Mouse (Mus musculus) liver, postnatal 0 days (tissue): ENCODE measurements around the gene Cmya5. TPM values are rescaled to one million over a fixed set of nuclear protein-coding genes. Genes with fewer than 3 reads are reported as not detected.
A peak's percentile ranks its signal among the peaks of the same experiment; 100 is the strongest.
"Not testable (repeated sequence)": the region's sequence is repeated elsewhere in the genome, so short reads cannot be mapped to it uniquely, and the experiment has no call there.

Source experiments
- ATAC-seq: fragments of 200-750 bp; cut with Nextera tagmentation; 2 replicates; pipeline ENCODE4 v1.8.0; 2017; ENCODE audit warnings: mild to moderate bottlenecking, moderate library complexity
- DNase-seq: peaks from one replicate; pipeline ENCODE4 v3.0.0-alpha.2; 2016
- H3K27ac ChIP-seq: fragments of 300-500 bp; sonication (generic); 2 replicates; pipeline ENCODE4 v1.5.1; 2014; ENCODE audit warnings: antibody characterized with exemption, moderate library complexity, mild to moderate bottlenecking, low read depth
- H3K27me3 ChIP-seq: fragments of 300-500 bp; sonication (generic); 2 replicates; pipeline ENCODE4 v1.6.1; 2014; ENCODE audit warnings: low read length, control low read depth, mixed read lengths; ENCODE audit not compliant: insufficient read depth
- H3K36me3 ChIP-seq: fragments of 300-500 bp; sonication (generic); replicated peaks from 2 replicates; pipeline ENCODE4 v1.6.1; 2014; ENCODE audit warnings: mild to moderate bottlenecking, control low read depth, low read length, moderate library complexity, mixed read lengths; ENCODE audit not compliant: insufficient read depth
- H3K4me1 ChIP-seq: fragments of 300-500 bp; sonication (generic); 2 replicates; pipeline ENCODE4 v1.6.1; 2014; ENCODE audit warnings: antibody characterized with exemption, mild to moderate bottlenecking, control low read depth; ENCODE audit not compliant: insufficient read depth
- H3K4me2 ChIP-seq: fragments of 300-500 bp; sonication (generic); 2 replicates; pipeline ENCODE4 v1.6.1; 2014; ENCODE audit warnings: low read depth, mild to moderate bottlenecking, low read length, moderate library complexity, mixed read lengths
- H3K4me3 ChIP-seq: fragments of 300-500 bp; sonication (generic); 2 replicates; pipeline ENCODE4 v1.5.1; 2014; ENCODE audit warnings: low read depth, low read length
- H3K9ac ChIP-seq: fragments of 300-500 bp; sonication (generic); replicated peaks from 2 replicates; pipeline ENCODE4 v1.6.1; 2014; ENCODE audit warnings: mild to moderate bottlenecking, moderate library complexity
- H3K9me3 ChIP-seq: fragments of 300-500 bp; sonication (generic); 2 replicates; pipeline ENCODE4 v1.6.1; 2016; ENCODE audit warnings: mild to moderate bottlenecking, control low read depth, low read length, mixed read lengths
- CTCF ChIP-seq: sonication (generic); IDR thresholded peaks from 2 replicates; pipeline ENCODE4 v1.5.1; 2016; ENCODE audit warnings: antibody characterized with exemption, low read depth
- EP300 ChIP-seq: IDR thresholded peaks from 2 replicates; pipeline ENCODE4 v1.6.1; 2016; ENCODE audit warnings: antibody characterized with exemption, low read depth, mild to moderate bottlenecking
- WGBS: fragments of 180-500 bp; shearing (Covaris S2); extraction: QIAGEN DNeasy Blood & Tissue Kit; methylation state at CpG from one replicate; pipeline ENCODE4 v1.1.7; 2014; ENCODE audit not compliant: insufficient replicate concordance; 5-methylcytosine and 5-hydroxymethylcytosine counted together
- polyA plus RNA-seq: library from polyadenylated mRNA; unstranded; fragments of >200 nt; fragmentation: Nextera tagmentation; extraction: Ambion mirVana; gene quantifications from 2 replicates; pipeline ENCODE4 v1.2.1, GENCODE M21; 2015

The Cmya5 gene
- polyA plus RNA-seq: 0.01 and 0.17 TPM in 2 replicates

GRCm38 (mm10) chr13:93144336-93145167 is at the start of gene Cmya5:
Cmya5 (minus strand) TSS chr13:93144724.
- peak within 1 kb of the TSS; percentile 46 for H3K4me3 ChIP-seq
- WGBS: 10% methylated on average over 43 of the region's 45 CpGs
- H3K4me1 ChIP-seq: peaks cover 2% of the 10 kb centered on the region; the same call in 1 of the 2 replicates
- DNase-seq (peak; percentile 81), ATAC-seq (peak; percentile 86)
- peak within 1 kb of the TSS; percentile 61 for H3K9ac ChIP-seq
- H3K9me3 ChIP-seq: no peaks in the 10 kb centered on the region
- H3K27me3 ChIP-seq: no peaks in the 10 kb centered on the region
- H3K4me2 ChIP-seq: peak within 1 kb of the TSS; percentile 83
- peaks cover 15% of the 10 kb centered on the region for H3K36me3 ChIP-seq
- no peak within 1 kb of the TSS for H3K27ac ChIP-seq
- TF ChIP-seq EP300 (no peak), CTCF (peak; percentile 37)

- no peak for TF ChIP-seq CTCF
- TF ChIP-seq EP300: 0 out of 2 replicates have a peak, but pooled peaks have one; percentile 28
- no peaks in the 10 kb centered on the region for H3K9me3 ChIP-seq
- DNase-seq (no peak), ATAC-seq (no peak; the same call in 1 of the 2 replicates)
- H3K4me2 ChIP-seq: peak overlapping the region; percentile 75
- H3K36me3 ChIP-seq: no peaks in the 10 kb centered on the region
- peak overlapping the region; percentile 94 for H3K9ac ChIP-seq
- H3K27ac ChIP-seq: peak overlapping the region; percentile 97
- no peaks in the 10 kb centered on the region for H3K27me3 ChIP-seq
- H3K4me1 ChIP-seq: peaks cover 13% of the 10 kb centered on the region; the same call in 1 of the 2 replicates
- WGBS: 55% methylated on average over 5 of the region's 5 CpGs
- peak overlapping the region; percentile 80 for H3K4me3 ChIP-seq
These were observed 48.1 kb upstream of the Cmya5 start for GRCm38 (mm10) chr13:93192646-93193026.

DNA sequence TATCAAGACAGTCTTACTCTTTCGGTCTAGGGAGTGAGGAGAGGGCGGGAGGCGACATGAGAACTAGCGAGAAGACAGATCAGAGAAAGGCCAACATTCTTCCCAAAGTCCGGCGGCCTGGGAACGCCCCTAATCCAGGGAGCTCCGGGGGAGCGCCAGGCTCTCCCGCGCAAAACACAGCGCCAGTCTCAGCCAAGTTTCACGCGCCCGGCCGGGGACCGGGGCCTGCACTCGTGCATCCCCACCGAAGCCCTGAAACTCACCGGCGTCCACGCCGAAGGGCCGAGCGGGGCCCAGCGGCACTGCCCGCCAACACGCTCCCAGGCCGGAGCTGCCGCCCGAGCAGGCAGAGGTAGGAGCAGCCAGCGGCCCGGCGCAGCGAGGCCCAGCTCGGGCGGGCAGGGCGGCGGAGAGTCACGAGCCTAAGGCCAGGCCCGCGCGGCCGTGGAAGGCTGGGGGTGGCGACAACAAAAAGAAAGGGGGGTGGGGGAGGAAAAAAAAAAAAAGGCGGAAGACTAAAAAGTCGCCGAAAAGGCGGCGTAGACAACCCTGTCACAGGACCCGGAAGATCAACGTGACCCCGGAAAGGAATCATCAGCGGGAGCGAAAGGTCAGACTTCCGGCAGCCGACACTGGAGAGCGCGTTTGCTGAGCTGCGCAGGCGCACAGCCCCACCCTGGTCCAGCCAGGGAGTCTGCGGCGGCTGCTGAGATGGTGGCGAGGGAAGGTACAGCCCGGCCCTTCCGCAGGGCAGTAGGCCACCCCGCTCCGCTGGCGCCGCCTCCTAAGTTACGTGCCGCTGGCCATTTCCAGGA is 47.5 kb upstream of the Cmya5 start, which contains the start of gene Tent2:
Gene Tent2 (minus strand): TSS at position 555 of the 815 bp plus-strand sequence.
- Histone ChIP-seq H3K27ac (peak within 1 kb of the TSS; percentile 97), H3K27me3 (no peaks in the 10 kb centered on the region), H3K4me2 (peak within 1 kb of the TSS; percentile 75), H3K9ac (peak within 1 kb of the TSS; percentile 94), H3K36me3 (no peaks in the 10 kb centered on the region), H3K4me3 (peak within 1 kb of the TSS; percentile 80), H3K4me1 (peaks cover 13% of the 10 kb centered on the region; the same call in 1 of the 2 replicates), H3K9me3 (no peaks in the 10 kb centered on the region)
- no peak for TF ChIP-seq CTCF
- TF ChIP-seq EP300: no peak
- WGBS: under 1% methylated on average over 72 of the region's 72 CpGs
- DNase-seq (peak; percentile 95), ATAC-seq (peak; percentile 97)

DNA sequence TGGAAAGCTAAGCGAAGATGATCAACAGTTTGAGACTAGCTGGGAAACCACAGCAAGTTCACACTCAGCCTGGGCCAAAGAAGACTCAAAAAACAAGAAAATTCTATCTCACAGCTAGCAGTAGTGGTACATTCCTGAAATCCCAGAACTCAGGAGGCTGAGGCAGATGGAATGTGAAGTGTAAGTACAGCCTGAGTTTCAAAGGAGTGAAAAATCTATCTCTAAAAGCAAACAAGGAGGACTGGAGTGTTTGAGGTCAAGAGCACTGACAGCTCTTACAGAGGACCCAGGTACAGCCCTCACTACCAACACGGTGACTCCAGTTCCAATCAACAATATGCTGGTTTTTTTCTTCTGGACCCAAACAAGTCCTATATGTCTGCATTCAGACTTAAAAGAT is 44.9 kb upstream of the Cmya5 start:
- 62% methylated on average over 2 of the region's 2 CpGs for WGBS
- no peak for DNase-seq
- Histone ChIP-seq H3K9ac (no peak overlapping the region; the same call in 1 of the 2 replicates), H3K27ac (peak overlapping the region; percentile 53; the same call in 1 of the 2 replicates), H3K4me1 (peaks cover 13% of the 10 kb centered on the region; the same call in 1 of the 2 replicates), H3K4me2 (peak overlapping the region; percentile 35), H3K36me3 (peaks cover 10% of the 10 kb centered on the region), H3K4me3 (0 out of 2 replicates have a peak overlapping the region, but pooled peaks have one; percentile 15), H3K27me3 (no peaks in the 10 kb centered on the region), H3K9me3 (no peaks in the 10 kb centered on the region)
- no peak for TF ChIP-seq EP300
- no peak for TF ChIP-seq CTCF
- no peak for ATAC-seq

DNA sequence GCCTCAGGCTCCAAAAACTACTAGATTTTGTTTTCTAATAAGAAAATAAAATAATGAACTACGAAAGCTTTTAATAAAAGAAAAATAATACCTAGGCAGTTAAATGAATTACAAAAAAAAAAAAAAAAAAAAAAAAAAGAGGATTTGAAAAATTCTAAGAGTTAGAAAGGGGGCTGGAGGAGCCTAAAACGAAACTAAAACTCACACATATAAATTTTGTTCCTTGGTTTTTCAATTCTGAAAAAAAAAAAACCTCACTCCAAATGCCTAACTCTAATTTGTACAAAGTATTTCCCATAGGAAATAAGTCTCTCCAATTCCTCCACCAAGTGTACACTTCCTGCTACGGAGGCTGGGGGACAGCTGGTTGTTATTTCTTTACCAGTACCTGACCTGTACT is 44.2 kb upstream of the Cmya5 start:
- DNase-seq (no peak), ATAC-seq (no peak)
- WGBS: 72% methylated on average over 3 of the region's 3 CpGs
- H3K36me3 ChIP-seq: peaks cover 12% of the 10 kb centered on the region
- H3K4me1 ChIP-seq: peaks cover 13% of the 10 kb centered on the region; the same call in 1 of the 2 replicates
- H3K4me2 ChIP-seq: peak overlapping the region; percentile 35
- 0 out of 2 replicates have a peak overlapping the region, but pooled peaks have one; percentile 40 for H3K9ac ChIP-seq
- no peak for TF ChIP-seq EP300
- no peak for TF ChIP-seq CTCF
- H3K4me3 ChIP-seq: peak overlapping the region; percentile 15; the same call in 1 of the 2 replicates
- H3K27ac ChIP-seq: peak overlapping the region; percentile 53; the same call in 1 of the 2 replicates
- H3K27me3 ChIP-seq: no peaks in the 10 kb centered on the region
- H3K9me3 ChIP-seq: no peaks in the 10 kb centered on the region

- H3K36me3 ChIP-seq: peaks cover 19% of the 10 kb centered on the region
- H3K4me1 ChIP-seq: peaks cover 13% of the 10 kb centered on the region; the same call in 1 of the 2 replicates
- not testable (repeated sequence) for H3K4me3 ChIP-seq, H3K27ac ChIP-seq, ATAC-seq, H3K4me2 ChIP-seq, DNase-seq, H3K27me3 ChIP-seq, H3K9me3 ChIP-seq, H3K9ac ChIP-seq
- 82% methylated on average over 5 of the region's 5 CpGs for WGBS
These were observed 43.3 kb upstream of the Cmya5 start for GRCm38 (mm10) chr13:93187792-93188191.
